Mouse (Mus musculus) lung, embryonic 16.5 days (tissue): ENCODE data around the gene Glce. TPM values are rescaled to one million over a fixed set of nuclear protein-coding genes. Genes with fewer than 3 reads are reported as not detected.

Experiments
- ATAC-seq: fragments of 200-750 bp; cut with Nextera tagmentation; 2 replicates; pipeline ENCODE4 v1.8.0; 2017; ENCODE audit warnings: low read depth, mild to moderate bottlenecking, moderate library complexity
- H3K27ac ChIP-seq: fragments of 300-500 bp; sonication (generic); 2 replicates; pipeline ENCODE4 v1.5.1; 2014; ENCODE audit warnings: mild to moderate bottlenecking, control low read depth, low read length
- H3K27me3 ChIP-seq: fragments of 300-500 bp; sonication (generic); 2 replicates; pipeline ENCODE4 v1.6.1; 2014; ENCODE audit warnings: low read depth, low read length, mixed read lengths; ENCODE audit not compliant: control insufficient read depth, insufficient read depth
- H3K36me3 ChIP-seq: fragments of 300-500 bp; sonication (generic); 2 replicates; pipeline ENCODE4 v1.6.1; 2014; ENCODE audit warnings: low read length; ENCODE audit not compliant: control insufficient read depth, insufficient read depth
- H3K4me1 ChIP-seq: fragments of 300-500 bp; sonication (generic); replicated peaks from 2 replicates; pipeline ENCODE4 v1.6.1; 2014; ENCODE audit warnings: low read length, mixed read lengths; ENCODE audit not compliant: control insufficient read depth, insufficient read depth
- H3K4me2 ChIP-seq: fragments of 300-500 bp; sonication (generic); 2 replicates; pipeline ENCODE4 v1.6.1; 2014; ENCODE audit warnings: low read depth, low read length, control low read depth
- H3K4me3 ChIP-seq: fragments of 300-500 bp; sonication (generic); 2 replicates; pipeline ENCODE4 v1.5.1; 2014; ENCODE audit warnings: mild to moderate bottlenecking, low read length, control low read depth
- H3K9ac ChIP-seq: fragments of 300-500 bp; sonication (generic); 2 replicates; pipeline ENCODE4 v1.6.1; 2014; ENCODE audit warnings: low read length, control low read depth
- H3K9me3 ChIP-seq: fragments of 300-500 bp; sonication (generic); 2 replicates; pipeline ENCODE4 v1.6.1; 2016; ENCODE audit warnings: low read length; ENCODE audit not compliant: control insufficient read depth
- WGBS: fragments of 180-500 bp; shearing (Covaris S2); extraction: QIAGEN DNeasy Blood & Tissue Kit; methylation state at CpG from one replicate; pipeline ENCODE4 v1.1.7; 2014; 5-methylcytosine and 5-hydroxymethylcytosine counted together
- microRNA-seq: library from miRNA; unstranded; fragments of <30 nt; microRNA quantifications from one replicate; pipeline ENCODE4, GENCODE M21; 2016
- polyA plus RNA-seq: library from polyadenylated mRNA; unstranded; fragments of >200 nt; fragmentation: Nextera tagmentation; extraction: Ambion mirVana; gene quantifications from 2 replicates; pipeline ENCODE4 v1.2.1, GENCODE M21; 2015

Glce gene
- polyA plus RNA-seq, 1 experiment from 2014 or later, result 20.7 TPM

DNA sequence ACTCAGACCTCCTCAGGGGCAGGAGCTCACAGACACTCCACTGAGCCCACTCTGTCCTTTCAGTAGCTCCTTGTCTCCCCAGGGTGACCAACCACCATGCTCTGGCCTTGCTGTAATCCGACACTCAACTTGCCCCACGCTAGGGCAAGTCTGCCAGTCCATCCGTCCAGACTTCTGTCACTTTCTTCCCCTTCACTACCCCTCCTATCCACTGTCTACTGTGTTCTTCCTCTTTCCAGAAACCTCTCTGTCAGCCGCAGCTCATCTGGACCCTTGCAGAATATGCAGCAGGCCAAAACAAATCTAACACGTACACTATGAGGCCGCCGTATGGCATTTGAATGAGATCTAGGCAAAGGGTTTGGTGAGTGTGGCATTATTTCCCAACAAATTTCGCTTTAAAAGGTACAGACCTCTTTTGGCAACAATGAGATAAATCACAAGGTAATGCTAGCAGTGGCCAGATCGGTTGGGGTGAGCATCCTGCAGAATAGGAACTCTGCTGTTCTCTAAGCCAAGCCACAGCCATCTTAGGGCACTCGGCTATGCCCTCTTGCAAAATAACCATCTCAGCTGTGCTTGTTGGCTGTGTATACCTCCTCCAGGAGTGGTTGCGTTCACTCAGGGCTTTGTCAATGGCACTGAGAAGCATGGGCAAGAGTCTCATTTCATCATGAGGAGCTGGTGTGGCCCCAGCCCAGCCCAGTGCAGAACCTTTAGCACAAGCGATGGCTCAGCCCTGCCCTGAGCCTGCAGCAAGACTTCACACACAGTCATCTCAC lies 108.9 kb downstream of the Glce start:
- Histone ChIP-seq H3K9me3 (no peaks in the 10 kb centered on the region), H3K27me3 (no peaks in the 10 kb centered on the region), H3K27ac (no peak overlapping the region), H3K4me3 (no peak overlapping the region), H3K9ac (no peak overlapping the region), H3K36me3 (no peaks in the 10 kb centered on the region), H3K4me1 (peaks cover 2% of the 10 kb centered on the region; the same call in 1 of the 2 replicates), H3K4me2 (no peak overlapping the region)
- ATAC-seq, result no peak
- 54% methylated on average over 12 of the region's 12 CpGs for WGBS

DNA sequence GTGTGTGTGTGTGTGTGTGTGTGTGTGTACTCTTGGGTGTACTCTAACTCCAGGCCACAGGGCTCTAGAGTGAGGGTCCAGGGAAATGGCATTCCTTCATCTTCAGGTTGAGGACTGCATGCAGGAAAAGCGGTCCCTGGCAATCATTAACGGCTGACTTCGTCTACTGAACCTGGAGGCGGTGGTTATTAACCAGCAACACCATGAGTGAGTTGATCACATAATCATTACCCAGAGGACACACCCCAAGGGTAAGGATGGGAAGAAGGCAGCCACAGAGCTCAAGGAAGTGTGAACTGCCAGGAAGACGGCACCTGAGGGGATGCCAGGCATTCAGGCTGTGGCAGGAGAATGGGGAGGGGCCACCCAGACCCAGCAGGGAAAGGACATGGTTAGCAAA lies 114.1 kb downstream of the Glce start:
- Histone ChIP-seq H3K27me3 (no peaks in the 10 kb centered on the region), H3K4me3 (no peak overlapping the region), H3K36me3 (no peaks in the 10 kb centered on the region), H3K4me1 (peaks cover 7% of the 10 kb centered on the region), H3K4me2 (no peak overlapping the region), H3K27ac (no peak overlapping the region), H3K9me3 (no peaks in the 10 kb centered on the region), H3K9ac (no peak overlapping the region)
- no peak for ATAC-seq
- 57% methylated on average over 5 of the region's 5 CpGs for WGBS

Small RNA genes lying within 50 kb of the gene (microRNA-seq; reads per million reads assigned to microRNA genes)
- gene Mir5133, result 1.4 reads per million

Other genes starting within 250 kb of the Glce start
- gene Rplp1, start 208.1 kb downstream of the Glce start, polyA plus RNA-seq, result 1,274 and 1,299 TPM in 2 replicates
- 138 and 146 TPM in 2 replicates for gene Kif23, start 175.9 kb downstream of the Glce start, polyA plus RNA-seq
- gene Paqr5, start 95.8 kb downstream of the Glce start, polyA plus RNA-seq, result 5.1 and 7.2 TPM in 2 replicates
- gene Spesp1, start 159.6 kb upstream of the Glce start, polyA plus RNA-seq, result not detected in 2 replicates
- gene Anp32a, start 218.6 kb upstream of the Glce start, polyA plus RNA-seq, result 195 and 205 TPM in 2 replicates